Mouse (Mus musculus) liver, embryonic 12.5 days (tissue): Measurements from ENCODE around the gene Prss50. TPM values are rescaled to one million over a fixed set of nuclear protein-coding genes. Genes with fewer than 3 reads are reported as not detected.
A peak's percentile ranks its signal among the peaks of the same experiment; 100 is the strongest.

Experiments
- ATAC-seq: fragments of 200-750 bp; cut with Nextera tagmentation; 2 replicates; pipeline ENCODE4 v1.8.0; 2017; ENCODE audit warnings: moderate number of reproducible peaks, mild to moderate bottlenecking, moderate library complexity
- H3K27ac ChIP-seq: fragments of 300-500 bp; sonication (generic); 2 replicates; pipeline ENCODE4 v1.5.1; 2016; ENCODE audit warnings: mild to moderate bottlenecking
- H3K27me3 ChIP-seq: fragments of 300-500 bp; sonication (generic); replicated peaks from 2 replicates; pipeline ENCODE4 v1.6.1; 2016; ENCODE audit warnings: mild to moderate bottlenecking, moderate library complexity
- H3K36me3 ChIP-seq: fragments of 300-500 bp; sonication (generic); 2 replicates; pipeline ENCODE4 v1.6.1; 2016; ENCODE audit warnings: mild to moderate bottlenecking, moderate library complexity
- H3K4me1 ChIP-seq: fragments of 300-500 bp; sonication (generic); 2 replicates; pipeline ENCODE4 v1.6.1; 2016
- H3K4me2 ChIP-seq: fragments of 300-500 bp; sonication (generic); 2 replicates; pipeline ENCODE4 v1.6.1; 2016; ENCODE audit warnings: mild to moderate bottlenecking, moderate library complexity
- H3K4me3 ChIP-seq: fragments of 300-500 bp; sonication (generic); 2 replicates; pipeline ENCODE4 v1.5.1; 2016; ENCODE audit warnings: mild to moderate bottlenecking, moderate library complexity
- H3K9ac ChIP-seq: fragments of 300-500 bp; sonication (generic); 2 replicates; pipeline ENCODE4 v1.6.1; 2016; ENCODE audit warnings: mild to moderate bottlenecking, moderate library complexity
- H3K9me3 ChIP-seq: fragments of 300-500 bp; sonication (generic); replicated peaks from 2 replicates; pipeline ENCODE4 v1.6.1; 2016; ENCODE audit warnings: mild to moderate bottlenecking, moderate library complexity
- WGBS: fragments of 180-500 bp; shearing (Covaris S2); methylation state at CpG from one replicate; pipeline ENCODE4 v1.1.7; 2016; ENCODE audit not compliant: insufficient replicate concordance; 5-methylcytosine and 5-hydroxymethylcytosine counted together
- polyA plus RNA-seq: library from polyadenylated mRNA; unstranded; fragments of >200 nt; fragmentation: Nextera tagmentation; extraction: Ambion mirVana; gene quantifications from 2 replicates; pipeline ENCODE4 v1.2.1, GENCODE M21; 2016

Gene Prss50
- polyA plus RNA-seq, 1 experiment from 2014 or later: 27.5 TPM

DNA sequence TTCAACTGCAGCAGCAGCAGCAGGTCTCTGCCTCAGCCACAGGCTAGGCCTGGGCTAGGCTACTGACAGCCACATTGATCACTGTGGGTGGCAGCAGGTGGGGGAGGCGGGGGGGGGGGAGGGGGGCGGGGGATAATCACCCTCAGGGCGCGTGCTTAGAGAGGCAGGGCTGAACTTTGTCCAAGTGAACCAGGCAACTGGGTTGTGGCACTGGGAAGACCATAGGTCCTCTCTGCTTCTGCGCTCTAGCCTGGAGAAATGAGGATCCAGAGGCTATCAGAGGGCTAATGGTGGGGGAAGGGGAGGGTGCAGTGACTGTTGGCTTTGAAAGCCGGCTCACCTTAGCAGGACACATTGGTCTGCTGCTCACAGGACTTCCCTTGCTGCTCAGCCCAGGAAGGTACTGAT, 17.5 kb downstream of the Prss50 start:
- 43% methylated on average over 6 of the region's 6 CpGs for WGBS
- peaks cover 69% of the 10 kb centered on the region for H3K27me3 ChIP-seq
- 0 out of 2 replicates have a peak overlapping the region, but pooled peaks have one; percentile 48 for H3K27ac ChIP-seq
- no peak overlapping the region for H3K9ac ChIP-seq
- H3K36me3 ChIP-seq: no peaks in the 10 kb centered on the region
- peaks cover 22% of the 10 kb centered on the region; the same call in 1 of the 2 replicates for H3K4me1 ChIP-seq
- H3K4me3 ChIP-seq: no peak overlapping the region
- H3K4me2 ChIP-seq: no peak overlapping the region
- peak; percentile 68 for ATAC-seq
- no peaks in the 10 kb centered on the region for H3K9me3 ChIP-seq

DNA sequence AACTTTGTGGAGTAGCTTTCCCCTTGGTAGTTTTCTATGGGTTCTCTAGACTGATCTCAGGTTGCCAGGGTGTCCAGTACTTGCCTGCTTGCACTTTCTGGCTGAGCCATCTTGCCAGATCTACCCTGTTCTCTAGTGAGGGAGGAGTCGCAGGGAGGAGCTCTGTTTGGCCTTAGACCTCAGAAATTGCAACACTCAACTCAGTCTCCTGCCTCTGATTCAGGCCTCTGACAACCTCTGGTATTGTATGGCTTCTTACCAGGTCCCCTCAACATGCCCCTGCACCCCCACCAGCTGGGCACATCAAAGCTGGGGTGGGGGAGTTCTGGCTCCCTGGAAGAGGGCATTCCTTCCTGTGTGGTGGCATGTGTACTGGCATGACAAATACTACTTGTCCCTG, 19.6 kb downstream of the Prss50 start:
- Histone ChIP-seq H3K4me2 (no peak overlapping the region), H3K27me3 (peaks cover 81% of the 10 kb centered on the region), H3K27ac (peak overlapping the region; percentile 47; the same call in 1 of the 2 replicates), H3K4me3 (no peak overlapping the region), H3K4me1 (peaks cover 22% of the 10 kb centered on the region; the same call in 1 of the 2 replicates), H3K9ac (no peak overlapping the region), H3K9me3 (no peaks in the 10 kb centered on the region), H3K36me3 (no peaks in the 10 kb centered on the region)
- WGBS: 62% methylated on average over 1 of the region's 1 CpGs
- ATAC-seq: no peak

DNA sequence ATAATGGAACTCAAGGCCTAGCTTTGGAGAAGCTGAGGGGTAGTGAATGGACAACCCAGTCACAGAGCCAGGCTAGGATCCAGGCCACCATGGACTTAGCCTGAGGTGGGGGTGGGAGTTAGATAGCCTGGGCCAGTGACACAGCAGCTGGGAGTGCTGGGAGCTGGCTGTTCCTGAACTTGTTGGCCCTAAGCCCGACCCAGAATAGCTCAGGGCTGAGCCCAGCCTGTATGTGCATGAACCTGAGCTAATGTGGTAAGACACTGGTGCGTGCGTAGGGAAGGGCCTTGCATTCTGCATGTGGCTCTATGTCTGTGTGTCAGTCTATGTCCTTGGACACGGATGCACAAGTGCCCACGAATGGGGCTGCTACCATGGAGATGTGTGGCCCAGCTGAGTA, 20.1 kb downstream of the Prss50 start:
- no peak for ATAC-seq
- H3K9ac ChIP-seq: no peak overlapping the region
- peaks cover 76% of the 10 kb centered on the region for H3K27me3 ChIP-seq
- H3K4me1 ChIP-seq: peaks cover 22% of the 10 kb centered on the region; the same call in 1 of the 2 replicates
- 61% methylated on average over 5 of the region's 5 CpGs for WGBS
- peak overlapping the region; percentile 47; the same call in 1 of the 2 replicates for H3K27ac ChIP-seq
- H3K9me3 ChIP-seq: no peaks in the 10 kb centered on the region
- no peak overlapping the region for H3K4me2 ChIP-seq
- no peaks in the 10 kb centered on the region for H3K36me3 ChIP-seq
- H3K4me3 ChIP-seq: no peak overlapping the region

DNA sequence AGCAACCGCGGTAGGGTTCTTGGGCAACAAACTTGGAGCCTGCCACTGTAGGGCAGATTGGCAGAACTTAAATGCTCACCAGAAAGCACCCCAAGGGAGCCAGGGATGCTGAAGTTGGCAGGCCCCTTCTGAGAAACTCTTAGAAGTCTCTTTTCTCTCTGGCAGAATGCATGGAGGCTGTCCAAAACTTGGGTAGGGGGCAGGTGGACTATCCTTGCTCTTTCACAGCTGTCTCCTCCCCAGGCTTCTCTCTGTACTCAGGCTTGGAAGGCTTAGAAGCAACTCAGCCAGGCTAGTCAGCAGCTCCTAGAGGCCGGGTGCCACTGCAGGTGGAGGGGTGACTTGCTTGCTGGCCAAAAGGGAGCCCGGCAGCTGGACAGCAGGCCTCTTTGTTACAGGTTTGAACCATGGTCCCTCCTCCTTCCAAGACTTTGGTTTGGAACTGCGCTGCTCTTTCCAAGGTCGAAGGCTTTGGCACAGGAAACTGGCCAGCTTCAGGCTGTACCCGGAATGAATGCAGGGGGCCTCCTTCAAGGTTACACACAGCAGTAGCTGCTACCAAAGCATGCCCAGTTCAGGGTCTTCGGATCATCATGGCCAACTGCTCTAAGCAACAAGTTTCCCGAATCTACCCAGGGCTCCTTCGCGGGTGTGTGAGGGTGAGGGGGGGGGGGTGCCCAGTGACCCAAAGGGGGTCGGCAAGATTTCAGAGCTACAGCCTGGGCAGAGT, 21.6 kb downstream of the Prss50 start, which contains the start of gene Als2cl:
Gene Als2cl (plus strand): TSS at position 680 of the 730 bp plus-strand sequence.
- peak within 1 kb of the TSS; percentile 63 for H3K4me2 ChIP-seq
- peaks cover 61% of the 10 kb centered on the region for H3K27me3 ChIP-seq
- no peak for ATAC-seq
- peaks cover 14% of the 10 kb centered on the region; the same call in 1 of the 2 replicates for H3K4me1 ChIP-seq
- H3K4me3 ChIP-seq: peak within 1 kb of the TSS; percentile 55
- peak within 1 kb of the TSS; percentile 51 for H3K9ac ChIP-seq
- H3K36me3 ChIP-seq: no peaks in the 10 kb centered on the region
- WGBS: 14% methylated on average over 12 of the region's 12 CpGs
- H3K27ac ChIP-seq: no peak within 1 kb of the TSS; the same call in 1 of the 2 replicates
- H3K9me3 ChIP-seq: no peaks in the 10 kb centered on the region

DNA sequence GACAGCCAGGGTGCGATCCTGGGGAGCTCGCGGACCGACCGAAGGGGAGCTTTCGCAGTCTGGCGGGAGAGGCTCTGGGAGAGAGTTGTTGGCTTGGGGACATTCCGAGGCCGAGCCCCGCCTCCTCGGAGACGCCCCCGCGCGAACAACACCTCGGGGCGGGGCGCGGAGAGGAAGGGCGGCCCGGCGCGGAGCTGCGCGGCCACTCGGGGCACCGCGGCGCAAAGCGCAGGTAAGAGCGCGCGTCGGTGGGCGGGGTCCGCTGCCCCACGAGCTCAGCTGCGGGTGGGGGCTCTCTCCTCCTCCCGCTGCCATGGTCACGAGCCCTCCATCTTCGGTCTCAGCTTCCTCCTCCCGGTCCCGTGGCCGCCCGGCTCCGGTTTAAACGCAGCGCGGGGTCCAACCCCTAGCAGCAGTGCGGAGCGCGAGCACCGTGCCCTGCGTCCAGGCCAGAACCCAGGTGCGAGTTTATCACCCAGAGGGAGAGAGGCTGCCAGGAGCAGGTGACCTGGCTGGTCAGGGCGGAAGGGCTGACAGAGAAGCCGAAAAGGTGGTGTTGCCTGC, 22.3 kb downstream of the Prss50 start, which contains the start of gene Tmie:
Gene Tmie (minus strand): TSS at position 116 of the 564 bp plus-strand sequence.
- peak within 1 kb of the TSS; percentile 51 for H3K9ac ChIP-seq
- ATAC-seq: peak; percentile 28; the same call in 1 of the 2 replicates
- peaks cover 8% of the 10 kb centered on the region; the same call in 1 of the 2 replicates for H3K4me1 ChIP-seq
- peaks cover 54% of the 10 kb centered on the region for H3K27me3 ChIP-seq
- H3K4me2 ChIP-seq: peak within 1 kb of the TSS; percentile 63
- WGBS: under 1% methylated on average over 54 of the region's 57 CpGs
- no peaks in the 10 kb centered on the region for H3K9me3 ChIP-seq
- no peaks in the 10 kb centered on the region for H3K36me3 ChIP-seq
- H3K27ac ChIP-seq: no peak within 1 kb of the TSS; the same call in 1 of the 2 replicates
- H3K4me3 ChIP-seq: peak within 1 kb of the TSS; percentile 55

DNA sequence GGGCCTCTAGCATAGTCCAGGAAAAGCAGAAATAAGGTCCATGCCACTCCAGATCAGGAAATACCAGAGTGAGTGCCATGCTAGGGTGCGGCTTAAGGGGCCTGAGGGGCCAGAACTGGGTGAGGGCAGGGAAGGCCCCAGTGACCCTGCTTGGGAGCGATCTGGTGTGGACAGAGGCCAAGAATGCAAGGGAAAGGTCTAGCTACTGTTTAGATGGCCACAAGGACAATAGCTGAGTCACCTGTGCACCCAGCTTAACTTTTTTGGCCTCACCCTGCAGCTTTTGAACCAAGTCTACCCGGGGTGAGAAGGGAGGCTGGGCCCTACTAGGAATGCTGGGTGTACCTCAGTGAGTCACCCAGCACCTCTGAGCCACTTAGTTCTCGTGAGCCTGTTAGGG, 23.0 kb downstream of the Prss50 start:
- WGBS: 53% methylated on average over 4 of the region's 4 CpGs
- no peaks in the 10 kb centered on the region for H3K36me3 ChIP-seq
- H3K9me3 ChIP-seq: no peaks in the 10 kb centered on the region
- no peak for ATAC-seq
- H3K9ac ChIP-seq: no peak overlapping the region
- peaks cover 48% of the 10 kb centered on the region for H3K27me3 ChIP-seq
- peaks cover 8% of the 10 kb centered on the region; the same call in 1 of the 2 replicates for H3K4me1 ChIP-seq
- peak overlapping the region; percentile 63 for H3K4me2 ChIP-seq
- peak overlapping the region; percentile 55 for H3K4me3 ChIP-seq
- H3K27ac ChIP-seq: no peak overlapping the region

DNA sequence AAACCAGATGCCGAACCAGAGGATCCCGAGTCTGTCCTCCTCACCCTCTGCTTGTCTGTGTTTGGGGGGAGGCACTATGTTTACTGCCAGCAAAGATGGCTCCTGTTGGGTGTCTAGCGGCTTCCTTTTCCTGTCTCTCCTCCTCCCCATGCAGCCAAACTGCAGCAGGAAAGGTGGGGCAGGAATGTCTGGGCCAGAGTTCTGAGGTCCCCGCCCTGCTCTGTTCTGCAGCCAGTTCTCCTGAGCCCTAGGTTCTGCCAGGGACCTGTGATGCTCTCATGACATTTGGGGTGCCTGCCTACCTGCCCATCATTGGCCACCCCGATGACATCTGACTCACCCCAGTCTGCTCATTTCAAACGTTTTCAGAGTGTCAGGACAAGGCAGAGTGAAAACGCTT, 24.2 kb downstream of the Prss50 start:
- no peak overlapping the region for H3K4me2 ChIP-seq
- no peak overlapping the region for H3K9ac ChIP-seq
- ATAC-seq: no peak
- H3K36me3 ChIP-seq: no peaks in the 10 kb centered on the region
- H3K4me3 ChIP-seq: no peak overlapping the region
- H3K27me3 ChIP-seq: peaks cover 48% of the 10 kb centered on the region
- no peak overlapping the region for H3K27ac ChIP-seq
- WGBS: 60% methylated on average over 7 of the region's 7 CpGs
- H3K4me1 ChIP-seq: peaks cover 8% of the 10 kb centered on the region; the same call in 1 of the 2 replicates
- H3K9me3 ChIP-seq: no peaks in the 10 kb centered on the region

DNA sequence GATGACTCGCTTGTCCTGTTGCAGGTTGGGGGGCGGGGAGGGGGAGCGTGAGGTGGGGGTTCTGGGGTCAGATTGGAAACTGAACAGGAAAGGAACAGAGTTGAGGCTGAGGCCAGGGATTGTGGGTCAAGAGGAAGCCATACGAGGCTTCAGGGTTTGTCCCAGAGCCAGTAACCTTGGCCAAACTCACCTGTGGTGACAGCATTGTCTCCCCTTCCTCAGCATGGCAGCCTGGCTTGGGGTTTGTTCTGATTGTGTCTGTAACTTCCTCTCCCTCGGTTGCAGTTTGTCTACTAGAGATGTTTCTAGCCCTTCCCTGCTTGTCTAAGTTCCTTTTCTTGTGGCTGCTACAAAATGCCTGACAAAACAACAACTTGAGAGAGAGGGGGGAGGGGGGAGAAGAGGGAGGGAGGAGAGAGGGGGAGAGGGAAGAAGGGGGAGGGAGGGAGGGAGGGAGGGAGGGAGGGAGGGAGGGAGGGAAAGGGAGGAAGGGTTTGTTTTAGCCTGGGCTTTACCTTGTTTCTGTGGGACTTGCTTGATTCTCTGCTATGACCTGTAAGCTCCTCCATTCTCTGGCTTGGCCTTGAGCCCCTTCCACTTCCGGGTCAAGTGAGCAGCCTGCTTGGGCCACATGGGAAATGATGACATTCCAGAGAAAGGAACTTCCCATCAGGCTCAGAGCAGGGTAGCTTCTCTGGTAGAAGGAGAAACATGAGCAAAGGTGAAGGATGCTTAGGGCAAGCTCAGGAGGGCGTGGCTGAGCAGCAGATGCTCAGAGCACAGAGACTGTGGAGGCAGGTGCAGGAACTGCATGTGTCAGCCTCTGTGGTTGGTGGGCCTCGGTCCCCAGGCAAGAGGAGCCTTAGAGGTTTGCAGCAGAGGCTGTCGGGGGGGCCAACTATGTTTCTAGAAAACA, 29.9 kb downstream of the Prss50 start:
- H3K27ac ChIP-seq: no peak overlapping the region
- WGBS: 45% methylated on average over 9 of the region's 9 CpGs
- H3K4me3 ChIP-seq: no peak overlapping the region
- no peaks in the 10 kb centered on the region for H3K9me3 ChIP-seq
- ATAC-seq: no peak
- 0 out of 2 replicates have a peak, but pooled peaks cover 2% of the 10 kb centered on the region for H3K36me3 ChIP-seq
- no peak overlapping the region for H3K9ac ChIP-seq
- peaks cover 24% of the 10 kb centered on the region for H3K4me1 ChIP-seq
- no peaks in the 10 kb centered on the region for H3K27me3 ChIP-seq
- no peak overlapping the region for H3K4me2 ChIP-seq

DNA sequence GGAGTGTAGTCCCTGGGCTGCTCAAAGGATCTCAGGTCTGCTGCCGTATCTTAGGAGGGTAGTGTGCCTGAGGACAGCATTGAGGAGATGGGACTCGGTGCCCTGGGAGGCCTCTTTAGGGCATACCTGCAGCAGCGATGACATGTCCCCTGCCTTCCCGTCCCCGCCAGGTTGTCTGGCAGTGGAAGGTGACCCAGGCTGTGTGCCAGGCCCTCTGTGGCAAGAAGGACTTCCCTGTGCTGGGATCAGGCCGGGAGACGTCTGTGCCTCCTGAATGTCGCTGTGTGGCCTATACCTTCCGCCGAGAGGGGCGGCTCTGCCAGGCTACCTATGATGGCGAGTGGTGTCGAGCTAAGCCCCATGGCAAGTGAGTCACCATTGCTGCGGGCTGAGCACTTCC, 31.2 kb downstream of the Prss50 start:
- Histone ChIP-seq H3K4me2 (no peak overlapping the region), H3K9ac (no peak overlapping the region), H3K36me3 (0 out of 2 replicates have a peak, but pooled peaks cover 3% of the 10 kb centered on the region), H3K9me3 (no peaks in the 10 kb centered on the region), H3K4me1 (peaks cover 24% of the 10 kb centered on the region), H3K27ac (no peak overlapping the region), H3K27me3 (no peaks in the 10 kb centered on the region), H3K4me3 (no peak overlapping the region)
- WGBS: 81% methylated on average over 14 of the region's 14 CpGs
- no peak for ATAC-seq

DNA sequence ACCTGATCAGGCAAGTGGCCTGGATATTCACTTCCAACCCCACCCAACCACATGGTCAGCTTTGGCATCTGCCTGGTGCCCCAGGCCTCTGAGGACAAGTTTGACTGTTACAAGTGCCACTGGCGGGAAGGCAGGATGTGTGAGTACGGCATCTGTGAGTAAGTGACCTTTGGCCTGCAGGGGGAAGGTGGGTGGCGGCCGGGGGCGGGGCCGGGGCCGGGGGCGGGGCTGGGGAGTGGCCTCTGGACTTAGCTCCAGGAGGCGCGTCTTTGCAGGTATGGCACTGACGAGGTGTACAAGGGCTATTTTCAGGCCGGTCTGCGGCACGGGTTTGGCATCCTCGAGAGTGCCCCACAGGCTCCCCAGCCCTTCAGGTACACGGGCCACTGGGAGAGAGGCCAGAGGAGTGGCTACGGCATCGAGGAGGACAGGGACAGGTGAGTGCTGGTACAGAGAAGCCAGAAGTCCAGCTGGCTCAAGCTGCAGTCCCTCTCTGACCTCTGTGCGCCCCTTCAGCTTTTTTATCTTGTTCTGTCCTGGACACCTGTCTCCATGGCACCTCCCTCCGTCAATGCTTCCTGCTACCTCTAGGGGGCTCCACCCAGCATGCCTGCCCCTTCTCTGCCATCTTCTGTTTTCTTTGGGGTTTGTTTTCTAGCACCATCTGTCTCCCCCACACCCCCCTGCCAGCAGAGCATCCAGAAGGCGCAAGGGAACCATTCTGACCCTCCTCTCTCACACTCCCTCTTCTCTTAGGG, 32.4 kb downstream of the Prss50 start:
- peaks cover 24% of the 10 kb centered on the region for H3K4me1 ChIP-seq
- no peaks in the 10 kb centered on the region for H3K27me3 ChIP-seq
- 0 out of 2 replicates have a peak overlapping the region, but pooled peaks have one; percentile 26 for H3K27ac ChIP-seq
- H3K4me3 ChIP-seq: no peak overlapping the region
- peaks cover 3% of the 10 kb centered on the region; the same call in 1 of the 2 replicates for H3K36me3 ChIP-seq
- H3K9ac ChIP-seq: no peak overlapping the region
- peak overlapping the region; percentile 49 for H3K4me2 ChIP-seq
- 12% methylated on average over 21 of the region's 21 CpGs for WGBS
- H3K9me3 ChIP-seq: no peaks in the 10 kb centered on the region
- ATAC-seq: peak; percentile 45
